Mouse (Mus musculus): ENCODE data around the gene Cep350. TPM values are rescaled to one million over a fixed set of nuclear protein-coding genes. Genes with fewer than 3 reads are reported as not detected.

Cep350 gene
- polyA plus RNA-seq, 1 experiment = 6.2 TPM

GRCm38 (mm10) chr1:155820646-155821045, 152.4 kb downstream of the Cep350 start:
- TF ChIP-seq CTCF (IDR thresholded peaks at IDR 0.05; ENCODE audit: insufficient read depth, low read length) = no peak
- TF ChIP-seq POLR2A (IDR thresholded peaks at IDR 0.05; ENCODE audit: borderline replicate concordance, extremely low read depth, low read depth, low read length) = no peak
- 84% methylated on average over 5 of the region's 5 CpGs for WGBS
- Histone ChIP-seq H3K4me3 (replicated peaks; ENCODE audit: extremely low read depth, low read depth, low read length) (no peak overlapping the region), H3K4me1 (ENCODE audit: control insufficient read depth, insufficient read depth, low read length) (no peaks in the 10 kb centered on the region)
- no peak for DNase-seq

GRCm38 (mm10) chr1:155816167-155816566, 156.9 kb downstream of the Cep350 start:
- TF ChIP-seq CTCF (IDR thresholded peaks at IDR 0.05; ENCODE audit: insufficient read depth, low read length) (no peak), POLR2A (IDR thresholded peaks at IDR 0.05; ENCODE audit: borderline replicate concordance, extremely low read depth, low read depth, low read length) (no peak)
- DNase-seq = no peak
- 42% methylated on average over 2 of the region's 2 CpGs for WGBS
- peaks cover 2% of the 10 kb centered on the region; the same call in 1 of the 2 replicates for H3K4me1 ChIP-seq (ENCODE audit: control insufficient read depth, insufficient read depth, low read length)
- H3K4me3 ChIP-seq (replicated peaks; ENCODE audit: extremely low read depth, low read depth, low read length) = no peak overlapping the region

GRCm38 (mm10) chr1:155812581-155813499, 160.2 kb downstream of the Cep350 start, which contains the start of gene Qsox1:
Qsox1 (minus strand) TSS chr1:155812889.
- peak; percentile 91 for TF ChIP-seq POLR2A (IDR thresholded peaks at IDR 0.05; ENCODE audit: borderline replicate concordance, extremely low read depth, low read depth, low read length)
- TF ChIP-seq CTCF (IDR thresholded peaks at IDR 0.05; ENCODE audit: insufficient read depth, low read length) = no peak
- H3K4me1 ChIP-seq (ENCODE audit: control insufficient read depth, insufficient read depth, low read length) = peaks cover 12% of the 10 kb centered on the region; the same call in 1 of the 2 replicates
- peak within 1 kb of the TSS; percentile 99 for H3K4me3 ChIP-seq (replicated peaks; ENCODE audit: extremely low read depth, low read depth, low read length)
- DNase-seq = peak; percentile 87
- WGBS = under 1% methylated on average over 67 of the region's 67 CpGs

GRCm38 (mm10) chr1:155811995-155812580, 161.0 kb downstream of the Cep350 start:
- no peak for DNase-seq
- 2% methylated on average over 22 of the region's 22 CpGs for WGBS
- TF ChIP-seq POLR2A (IDR thresholded peaks at IDR 0.05; ENCODE audit: borderline replicate concordance, extremely low read depth, low read depth, low read length) (no peak), CTCF (IDR thresholded peaks at IDR 0.05; ENCODE audit: insufficient read depth, low read length) (no peak)
- Histone ChIP-seq H3K4me1 (ENCODE audit: control insufficient read depth, insufficient read depth, low read length) (peaks cover 12% of the 10 kb centered on the region; the same call in 1 of the 2 replicates), H3K4me3 (replicated peaks; ENCODE audit: extremely low read depth, low read depth, low read length) (peak overlapping the region; percentile 99)

- Histone ChIP-seq H3K4me3 (replicated peaks; ENCODE audit: extremely low read depth, low read depth, low read length) (peak overlapping the region; percentile 24), H3K4me1 (ENCODE audit: control insufficient read depth, insufficient read depth, low read length) (peaks cover 12% of the 10 kb centered on the region; the same call in 1 of the 2 replicates)
- WGBS = 41% methylated on average over 7 of the region's 7 CpGs
- no peak for DNase-seq
- no peak for TF ChIP-seq CTCF (IDR thresholded peaks at IDR 0.05; ENCODE audit: insufficient read depth, low read length)
- no peak for TF ChIP-seq POLR2A (IDR thresholded peaks at IDR 0.05; ENCODE audit: borderline replicate concordance, extremely low read depth, low read depth, low read length)
Measured at GRCm38 (mm10) chr1:155810616-155811015, 162.4 kb downstream of the Cep350 start.

GRCm38 (mm10) chr1:155809706-155810442, 163.2 kb downstream of the Cep350 start:
- WGBS = 29% methylated on average over 10 of the region's 10 CpGs
- peak overlapping the region; percentile 22 for H3K4me3 ChIP-seq (replicated peaks; ENCODE audit: extremely low read depth, low read depth, low read length)
- H3K4me1 ChIP-seq (ENCODE audit: control insufficient read depth, insufficient read depth, low read length) = peaks cover 14% of the 10 kb centered on the region; the same call in 1 of the 2 replicates
- TF ChIP-seq CTCF (IDR thresholded peaks at IDR 0.05; ENCODE audit: insufficient read depth, low read length) (no peak), POLR2A (IDR thresholded peaks at IDR 0.05; ENCODE audit: borderline replicate concordance, extremely low read depth, low read depth, low read length) (peak; percentile 14; the same call in 1 of the 2 replicates)
- peak; percentile 59 for DNase-seq

- H3K4me3 ChIP-seq (replicated peaks; ENCODE audit: extremely low read depth, low read depth, low read length) = no peak overlapping the region
- no peak for DNase-seq
- WGBS = 92% methylated on average over 4 of the region's 4 CpGs
- no peak for TF ChIP-seq POLR2A (IDR thresholded peaks at IDR 0.05; ENCODE audit: borderline replicate concordance, extremely low read depth, low read depth, low read length)
- no peak for TF ChIP-seq CTCF (IDR thresholded peaks at IDR 0.05; ENCODE audit: insufficient read depth, low read length)
- H3K4me1 ChIP-seq (ENCODE audit: control insufficient read depth, insufficient read depth, low read length) = peaks cover 13% of the 10 kb centered on the region; the same call in 1 of the 2 replicates
Measured at GRCm38 (mm10) chr1:155808261-155808660, 164.8 kb downstream of the Cep350 start.

- 49% methylated on average over 9 of the region's 9 CpGs for WGBS
- Histone ChIP-seq H3K4me3 (replicated peaks; ENCODE audit: extremely low read depth, low read depth, low read length) (no peak overlapping the region), H3K4me1 (ENCODE audit: control insufficient read depth, insufficient read depth, low read length) (peaks cover 9% of the 10 kb centered on the region; the same call in 1 of the 2 replicates)
- no peak for DNase-seq
- TF ChIP-seq CTCF (IDR thresholded peaks at IDR 0.05; ENCODE audit: insufficient read depth, low read length) (no peak), POLR2A (IDR thresholded peaks at IDR 0.05; ENCODE audit: borderline replicate concordance, extremely low read depth, low read depth, low read length) (no peak)
Measured at GRCm38 (mm10) chr1:155805607-155806006, 167.4 kb downstream of the Cep350 start.
